Mouse (Mus musculus): ENCODE measurements around the gene Rbm20.
A peak's percentile ranks its signal among the peaks of the same experiment; 100 is the strongest.

Gene Rbm20

GRCm38 (mm10) chr19:53854978-53855377 is 177.9 kb downstream of the Rbm20 start:
- DNase-seq: no peak

GRCm38 (mm10) chr19:53855781-53856180 is 178.7 kb downstream of the Rbm20 start:
- no peak for DNase-seq

GRCm38 (mm10) chr19:53856794-53857193 is 179.7 kb downstream of the Rbm20 start:
- DNase-seq: no peak

- DNase-seq: no peak
Measured at GRCm38 (mm10) chr19:53857962-53858361, 180.9 kb downstream of the Rbm20 start.

GRCm38 (mm10) chr19:53859149-53859548 is 182.0 kb downstream of the Rbm20 start:
- peak; percentile 61 to 70 for DNase-seq

GRCm38 (mm10) chr19:53859593-53859992 is 182.5 kb downstream of the Rbm20 start:
- DNase-seq: no peak

- DNase-seq: no peak
Measured at GRCm38 (mm10) chr19:53861346-53861745, 184.2 kb downstream of the Rbm20 start.

- no peak for DNase-seq
Measured at GRCm38 (mm10) chr19:53862573-53863246, 185.6 kb downstream of the Rbm20 start.

- no peak for DNase-seq
Measured at GRCm38 (mm10) chr19:53867238-53867637, 190.1 kb downstream of the Rbm20 start.

- no peak for DNase-seq
Measured at GRCm38 (mm10) chr19:53868125-53868524, 191.0 kb downstream of the Rbm20 start.

- no peak for DNase-seq
Measured at GRCm38 (mm10) chr19:53868796-53869195, 191.7 kb downstream of the Rbm20 start.

GRCm38 (mm10) chr19:53869427-53870385 is 192.6 kb downstream of the Rbm20 start:
- no peak for DNase-seq

- DNase-seq: no peak
Measured at GRCm38 (mm10) chr19:53870568-53870967, 193.5 kb downstream of the Rbm20 start.

- no peak for DNase-seq
Measured at GRCm38 (mm10) chr19:53871502-53871901, 194.4 kb downstream of the Rbm20 start.

GRCm38 (mm10) chr19:53872994-53873713 is 196.0 kb downstream of the Rbm20 start:
- DNase-seq: no peak

GRCm38 (mm10) chr19:53875246-53875645 is 198.1 kb downstream of the Rbm20 start:
- no peak for DNase-seq

GRCm38 (mm10) chr19:53877779-53878178 is 200.7 kb downstream of the Rbm20 start:
- DNase-seq: no peak

GRCm38 (mm10) chr19:53880460-53880859 is 203.4 kb downstream of the Rbm20 start:
- no peak for DNase-seq

GRCm38 (mm10) chr19:53881786-53882185 is 204.7 kb downstream of the Rbm20 start:
- no peak for DNase-seq

GRCm38 (mm10) chr19:53885450-53885849 is 208.3 kb downstream of the Rbm20 start:
- DNase-seq: peak in 1 of 2 experiments; percentile 57

GRCm38 (mm10) chr19:53886576-53887370 is 209.7 kb downstream of the Rbm20 start:
- DNase-seq: no peak

GRCm38 (mm10) chr19:53887822-53888221 is 210.7 kb downstream of the Rbm20 start:
- DNase-seq: no peak

Data from kidney, postnatal 4 days (tissue).